Mouse (Mus musculus) embryo, embryonic 11 days (tissue): ENCODE data around the gene Fmr1nb.
"Not testable (repeated sequence)": the region's sequence is repeated elsewhere in the genome, so short reads cannot be mapped to it uniquely, and the experiment has no call there.

Source experiments
- DNase-seq: peaks from one replicate; pipeline ENCODE4 v3.0.0-alpha.2; 2015

Gene Fmr1nb

DNA sequence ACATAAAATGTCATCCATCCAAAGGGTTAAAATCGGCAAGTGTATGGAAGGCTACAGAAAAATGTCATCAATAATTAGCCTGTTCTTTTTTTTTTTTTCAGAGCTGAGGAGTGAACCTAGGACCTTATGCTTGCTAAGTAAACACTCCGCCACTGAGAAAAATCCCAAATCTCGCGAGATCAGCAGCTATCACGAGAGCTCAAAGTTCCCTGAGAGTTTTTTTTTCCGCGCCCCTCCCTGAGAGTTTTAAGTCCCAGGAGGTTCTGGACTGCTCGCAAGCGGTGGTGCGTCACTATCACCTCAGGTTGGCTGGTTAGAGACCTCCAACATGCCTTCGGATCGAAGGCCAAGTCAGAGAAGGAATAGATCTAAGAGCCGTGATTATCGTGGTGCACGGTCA is at the start of gene Fmr1nb:
Gene Fmr1nb, plus strand, starts transcription at position 234 of the 400 bp plus-strand sequence.
- no peak for DNase-seq

DNA sequence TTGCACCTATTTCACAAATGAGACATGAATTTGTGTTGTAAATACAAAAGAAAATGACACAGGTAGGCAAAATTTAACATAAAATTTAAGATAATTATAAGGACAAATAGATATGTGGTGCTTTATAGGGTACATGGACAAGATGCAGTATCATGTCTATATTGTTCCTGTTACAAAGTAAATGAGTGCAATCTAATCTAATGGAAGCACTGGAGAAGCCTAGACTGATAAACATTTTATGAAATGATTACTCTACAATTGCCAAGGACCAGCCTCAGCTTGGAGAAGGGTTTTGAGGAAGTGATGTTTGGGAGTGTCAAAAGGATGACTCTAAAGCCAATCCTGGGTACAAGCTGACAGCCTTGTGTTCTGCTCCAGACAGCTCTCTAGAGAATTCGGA is 24.7 kb upstream of the Fmr1nb start:
- DNase-seq = no peak

DNA sequence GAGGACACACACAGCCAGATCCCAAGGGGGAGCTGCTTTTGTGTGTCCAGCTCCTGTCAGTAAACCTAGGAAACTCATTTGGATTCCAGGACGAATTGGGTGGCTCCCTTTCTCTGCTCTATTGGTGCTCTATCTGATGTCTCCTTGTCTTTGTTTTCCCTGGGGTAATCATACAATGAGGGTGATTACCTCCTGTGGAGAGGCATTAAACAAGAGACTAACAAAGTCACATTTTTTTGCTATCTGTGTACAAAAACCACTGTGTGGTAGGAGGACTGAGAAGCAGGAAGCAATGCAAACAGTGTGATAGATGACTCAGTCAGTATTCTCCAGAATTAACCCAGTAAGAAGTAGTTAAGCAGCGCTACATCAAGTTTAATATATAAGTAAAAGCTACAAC is 21.6 kb upstream of the Fmr1nb start:
- DNase-seq = no peak

DNA sequence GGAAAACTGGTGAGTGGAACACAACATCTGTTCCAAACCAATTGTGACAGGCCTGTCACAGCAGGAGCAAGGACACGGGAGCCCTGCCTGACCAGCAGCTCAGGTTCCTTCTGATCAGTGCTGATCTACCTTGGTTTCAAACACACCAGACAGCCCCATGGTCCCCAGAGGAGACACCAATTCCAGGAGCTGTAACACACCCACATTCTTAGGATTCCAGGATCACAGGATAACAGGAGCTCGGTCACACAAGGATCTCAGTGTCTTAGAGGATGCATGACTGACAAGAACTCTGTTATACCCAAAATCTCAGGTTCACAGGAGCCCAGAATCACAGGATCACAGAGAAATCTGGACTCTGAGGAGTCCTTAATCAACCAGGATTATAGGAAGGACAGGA is 58.8 kb downstream of the Fmr1nb start:
- DNase-seq = not testable (repeated sequence)

DNA sequence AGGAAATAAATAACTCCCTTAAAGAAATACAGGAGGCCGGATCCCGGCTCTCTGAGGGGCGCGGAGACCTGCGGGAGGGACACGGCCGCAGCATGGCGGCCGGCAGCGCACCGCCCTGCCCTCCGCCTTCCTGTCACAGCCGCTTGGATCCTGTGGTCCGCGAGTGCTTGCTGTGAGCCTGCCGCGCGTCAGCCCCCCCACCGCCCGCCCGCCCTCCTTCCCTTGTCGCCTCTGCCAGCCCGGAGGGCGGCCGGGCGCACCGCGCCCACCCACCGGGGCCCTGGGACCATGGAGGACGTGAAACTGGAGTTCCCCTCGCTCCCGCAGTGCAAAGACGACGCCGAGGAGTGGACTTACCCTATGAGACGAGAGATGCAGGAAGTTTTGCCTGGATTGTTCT is 59.4 kb downstream of the Fmr1nb start, which contains the start of gene Gm14698:
Gene Gm14698, plus strand, starts transcription at position 35 of the 400 bp plus-strand sequence.
- DNase-seq = peak; percentile 21

DNA sequence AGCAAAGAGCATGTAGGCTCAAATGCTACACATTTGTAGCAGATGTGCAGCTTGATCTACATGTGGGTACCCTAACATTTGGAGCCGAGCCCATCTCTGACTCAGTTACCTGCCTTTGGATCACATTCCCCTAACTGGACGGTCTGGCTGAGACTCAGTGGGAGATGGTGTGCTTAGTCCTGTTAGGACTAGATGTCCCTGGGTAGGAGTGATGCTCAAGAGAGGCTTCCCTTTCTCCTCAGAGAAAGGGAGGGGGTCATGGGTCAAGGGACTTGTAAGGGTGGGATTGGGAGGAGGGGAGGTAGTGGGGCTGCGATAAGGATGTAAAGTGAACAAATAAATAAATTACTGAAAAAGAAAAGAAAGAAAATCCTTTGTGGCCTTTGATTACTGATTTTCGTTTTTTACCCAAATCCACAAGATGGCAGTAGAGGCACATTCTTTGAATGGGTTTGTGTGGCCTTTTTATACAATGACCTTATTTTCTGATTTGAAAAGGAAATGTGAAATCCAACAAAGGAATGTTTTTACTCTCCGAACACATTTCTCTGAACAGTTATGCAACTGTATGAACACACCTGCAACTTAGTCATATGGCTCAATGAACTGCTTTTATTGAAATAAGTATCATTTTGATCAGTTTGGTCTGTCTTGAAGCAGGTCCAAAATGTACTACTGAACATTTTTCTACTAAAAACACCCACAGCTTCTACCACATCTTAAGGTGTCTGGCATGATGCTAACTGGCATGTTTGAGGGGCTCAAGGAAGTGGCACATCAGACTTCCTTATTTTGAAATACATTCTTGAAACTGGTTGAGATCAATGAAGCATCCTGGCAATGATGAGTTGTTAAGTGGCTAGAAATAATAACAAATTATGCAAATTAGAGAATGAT is 78.2 kb downstream of the Fmr1nb start:
- DNase-seq = peak; percentile 55
